Mouse (Mus musculus) ES-E14 (cell line): ENCODE results near the gene Madcam1.
"Not testable (repeated sequence)": the region's sequence is repeated elsewhere in the genome, so short reads cannot be mapped to it uniquely, and the experiment has no call there.

Source experiments
- HCFC1 ChIP-seq: IDR thresholded peaks from 2 replicates; pipeline ENCODE4 v1.6.1; 2012; ENCODE audit warnings: low read length, inconsistent platforms, borderline replicate concordance; ENCODE audit not compliant: insufficient read depth
- ZNF384 ChIP-seq: IDR thresholded peaks from 2 replicates; pipeline ENCODE4 v1.6.1; 2012; ENCODE audit warnings: low read depth, low read length, inconsistent platforms

- not testable (repeated sequence) for TF ChIP-seq ZNF384, HCFC1
These were observed 38.6 kb downstream of the Madcam1 start for GRCm38 (mm10) chr10:79702970-79703369.
